In the genomic region with DNA sequence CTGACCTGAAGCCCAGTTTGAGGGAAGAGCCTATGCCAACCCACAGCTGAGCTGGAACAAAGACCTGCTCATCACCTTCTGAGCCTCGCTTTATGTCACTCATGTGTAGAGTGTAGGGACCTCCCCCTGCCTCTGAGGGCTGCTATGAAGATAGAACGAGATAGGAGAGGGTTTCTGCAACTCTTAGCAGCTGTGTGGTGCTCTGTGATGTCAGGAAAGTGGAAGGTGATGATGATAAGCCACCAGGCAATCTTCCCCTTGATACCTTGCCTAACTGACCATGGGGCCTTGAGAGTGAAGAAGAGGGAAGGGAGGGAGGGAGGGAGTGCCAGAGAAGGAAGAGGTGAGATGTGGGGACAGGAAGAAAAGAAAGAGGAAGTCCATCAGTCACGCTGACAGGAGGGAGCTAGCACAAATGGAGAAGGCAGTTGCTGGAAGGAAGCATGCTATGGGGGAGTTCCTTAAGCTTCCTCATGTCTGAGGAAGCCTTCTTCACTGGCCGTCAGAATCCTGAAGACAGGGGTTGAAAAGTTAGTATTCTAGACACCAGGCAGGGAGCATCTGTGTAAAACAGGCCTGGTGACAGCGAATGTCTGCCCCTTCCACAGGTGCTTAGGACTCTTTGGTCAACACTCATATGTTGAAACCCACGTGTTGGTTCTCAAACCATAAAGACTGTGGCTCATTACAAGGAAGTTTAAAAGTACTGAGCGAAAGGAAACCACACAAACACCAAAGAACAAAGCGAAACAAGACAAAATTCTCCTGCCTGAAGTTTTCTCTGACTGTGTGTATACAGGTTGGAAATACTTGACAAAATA, we compare ENCODE assay signal across 8 mouse cellular contexts. TPM values are rescaled to one million over a fixed set of nuclear protein-coding genes. Genes with fewer than 3 reads are reported as not detected.
DNase-seq lines count a peak whose midpoint lies in the region; ATAC-seq and TF ChIP-seq lines count a peak whose summit lies in the region.

A gene (plus strand): TSS at position 196 of the 821 bp plus-strand sequence.

- no peaks in the 10 kb centered on the region for H3K9me3 ChIP-seq in forebrain, embryonic 13.5 days (replicated peaks)
- H3K9me3 ChIP-seq in forebrain, embryonic 11.5 days (ENCODE audit: control insufficient read depth, low read length) = no peaks in the 10 kb centered on the region
- no peaks in the 10 kb centered on the region for H3K9me3 ChIP-seq in ES-Bruce4 (replicated peaks; ENCODE audit: control insufficient read depth, insufficient read depth, low read length, poor library complexity, severe bottlenecking)
- no peaks in the 10 kb centered on the region for H3K9me3 ChIP-seq in intestine, embryonic 15.5 days

- no peak within 1 kb of the TSS for H3K4me2 ChIP-seq in forebrain, embryonic 13.5 days
- no peak within 1 kb of the TSS for H3K4me2 ChIP-seq in forebrain, embryonic 11.5 days (ENCODE audit: low read depth, low read length, severe bottlenecking)
- H3K4me2 ChIP-seq in intestine, embryonic 15.5 days (replicated peaks) = no peak within 1 kb of the TSS

- 76% methylated on average over 8 of the region's 8 CpGs for WGBS in forebrain, embryonic 13.5 days
- 80% methylated on average over 8 of the region's 8 CpGs for WGBS in forebrain, embryonic 11.5 days
- 53% methylated on average over 8 of the region's 8 CpGs for WGBS in intestine, embryonic 15.5 days

- H3K27me3 ChIP-seq in forebrain, embryonic 13.5 days = peaks cover 51% of the 10 kb centered on the region
- no peaks in the 10 kb centered on the region; the same call in 1 of the 2 replicates for H3K27me3 ChIP-seq in forebrain, embryonic 11.5 days (ENCODE audit: control insufficient read depth, insufficient read depth, low read length)
- H3K27me3 ChIP-seq in ES-Bruce4 (ENCODE audit: control insufficient read depth, insufficient read depth, low read length, poor library complexity, severe bottlenecking) = no peaks in the 10 kb centered on the region
- H3K27me3 ChIP-seq in intestine, embryonic 15.5 days (replicated peaks) = no peaks in the 10 kb centered on the region

- H3K36me3 ChIP-seq in forebrain, embryonic 13.5 days (ENCODE audit: poor library complexity, severe bottlenecking) = no peaks in the 10 kb centered on the region
- no peaks in the 10 kb centered on the region for H3K36me3 ChIP-seq in forebrain, embryonic 11.5 days (ENCODE audit: control insufficient read depth, insufficient read depth, low read length)
- no peaks in the 10 kb centered on the region for H3K36me3 ChIP-seq in ES-Bruce4 (ENCODE audit: control insufficient read depth, insufficient read depth, low read length, poor library complexity, severe bottlenecking)
- no peaks in the 10 kb centered on the region for H3K36me3 ChIP-seq in intestine, embryonic 15.5 days

- H3K9ac ChIP-seq in forebrain, embryonic 13.5 days = no peak within 1 kb of the TSS
- H3K9ac ChIP-seq in forebrain, embryonic 11.5 days (ENCODE audit: low read length) = no peak within 1 kb of the TSS
- no peak within 1 kb of the TSS for H3K9ac ChIP-seq in ES-Bruce4 (ENCODE audit: low read depth, poor library complexity, severe bottlenecking)
- no peak within 1 kb of the TSS for H3K9ac ChIP-seq in intestine, embryonic 15.5 days

- no peak within 1 kb of the TSS for H3K4me3 ChIP-seq in forebrain, embryonic 13.5 days
- H3K4me3 ChIP-seq in forebrain, embryonic 11.5 days (ENCODE audit: low read depth, low read length) = no peak within 1 kb of the TSS
- no peak within 1 kb of the TSS for H3K4me3 ChIP-seq in ES-Bruce4 (ENCODE audit: low read depth, low read length)
- H3K4me3 ChIP-seq in intestine, embryonic 15.5 days (replicated peaks) = no peak within 1 kb of the TSS

- no peak for TF ChIP-seq POLR2A in ES-Bruce4 (IDR thresholded peaks at IDR 0.05; ENCODE audit: insufficient read depth, low read length)

- no peak for DNase-seq in forebrain, embryonic 11.5 days (ENCODE audit: low spot score)
- no peak for DNase-seq in gastrocnemius, postnatal 36 days
- no peak for DNase-seq in right cerebral cortex, postnatal 25 days
- no peak for DNase-seq in spleen, postnatal 10 days (ENCODE audit: low spot score in 2 of 2)

- ATAC-seq in forebrain, embryonic 13.5 days = no peak
- no peak for ATAC-seq in forebrain, embryonic 11.5 days (replicated peaks; ENCODE audit: low FRiP score)
- no peak for ATAC-seq in intestine, embryonic 15.5 days
- ATAC-seq in megakaryocyte-erythroid progenitor cell, adult 5-6 weeks (replicated peaks; ENCODE audit: low FRiP score, low TSS enrichment, poor library complexity, severe bottlenecking) = peak; percentile 77

- no peak within 1 kb of the TSS for H3K27ac ChIP-seq in forebrain, embryonic 13.5 days
- no peak within 1 kb of the TSS for H3K27ac ChIP-seq in forebrain, embryonic 11.5 days (ENCODE audit: low read depth, low read length)
- H3K27ac ChIP-seq in ES-Bruce4 (ENCODE audit: insufficient read depth, low read length) = no peak within 1 kb of the TSS
- 0 out of 2 replicates have a peak within 1 kb of the TSS, but pooled peaks have one; percentile 32 for H3K27ac ChIP-seq in intestine, embryonic 15.5 days

- intact Hi-C loops in gastrocnemius, postnatal 36 days (cut with DNase I) = no loop called here

- H3K4me1 ChIP-seq in forebrain, embryonic 13.5 days = peaks cover 22% of the 10 kb centered on the region
- no peaks in the 10 kb centered on the region; the same call in 1 of the 2 replicates for H3K4me1 ChIP-seq in forebrain, embryonic 11.5 days (replicated peaks; ENCODE audit: control insufficient read depth, insufficient read depth, low read length)
- H3K4me1 ChIP-seq in ES-Bruce4 (ENCODE audit: control insufficient read depth, insufficient read depth, low read length) = no peaks in the 10 kb centered on the region
- no peaks in the 10 kb centered on the region for H3K4me1 ChIP-seq in intestine, embryonic 15.5 days (replicated peaks)

- TF ChIP-seq EP300 in ES-Bruce4 (IDR thresholded peaks at IDR 0.05; ENCODE audit: insufficient read depth, low read depth, low read length) = no peak

- TF ChIP-seq CTCF in ES-Bruce4 (IDR thresholded peaks at IDR 0.05; ENCODE audit: low read depth, low read length) = no peak

RNA-seq across cellular contexts. Expression of the gene that starts here (rescaled TPM):
- 11.2 and 11.4 TPM in 2 replicates for polyA plus RNA-seq in forebrain, embryonic 13.5 days (2015; fragmentation: Nextera tagmentation; extraction: Ambion mirVana)
- 6.9 and 7.2 TPM in 2 replicates for polyA plus RNA-seq in forebrain, embryonic 11.5 days (2014; fragmentation: Nextera tagmentation; extraction: Ambion mirVana)
- polyA plus RNA-seq in ES-Bruce4 (2011; ENCODE audit: insufficient read depth, insufficient read length, low read depth, missing spikeins) = 51.7 and 58.6 TPM in 2 replicates
- total RNA-seq in gastrocnemius, postnatal 36 days (2021) = 10 to 100 TPM; 21.8 to 23.9 TPM
- polyA plus RNA-seq in intestine, embryonic 15.5 days (2015; fragmentation: Nextera tagmentation; extraction: Ambion mirVana) = 17.7 and 19.1 TPM in 2 replicates
- 1.4 and 2.6 TPM in 2 replicates for total RNA-seq in megakaryocyte-erythroid progenitor cell, adult 5-6 weeks (2014; fragmentation: Nextera tagmentation)
- total RNA-seq in megakaryocyte-erythroid progenitor cell, adult 5-6 weeks (2017) = 1.4 and 1.5 TPM in 2 replicates

Comparison
In these comparisons a context has a peak if more than half of its experiments do, and no peak if none do; other contexts are left out.
1. RNA of the gene that starts here (total RNA-seq): 21.8 to 23.9 TPM in gastrocnemius, postnatal 36 days; 1.4 to 2.6 TPM in megakaryocyte-erythroid progenitor cell, adult 5-6 weeks; every median in the first group is over 4 times any median in the second.